ENCODE assay signal across 8 mouse cellular contexts in the genomic region with DNA sequence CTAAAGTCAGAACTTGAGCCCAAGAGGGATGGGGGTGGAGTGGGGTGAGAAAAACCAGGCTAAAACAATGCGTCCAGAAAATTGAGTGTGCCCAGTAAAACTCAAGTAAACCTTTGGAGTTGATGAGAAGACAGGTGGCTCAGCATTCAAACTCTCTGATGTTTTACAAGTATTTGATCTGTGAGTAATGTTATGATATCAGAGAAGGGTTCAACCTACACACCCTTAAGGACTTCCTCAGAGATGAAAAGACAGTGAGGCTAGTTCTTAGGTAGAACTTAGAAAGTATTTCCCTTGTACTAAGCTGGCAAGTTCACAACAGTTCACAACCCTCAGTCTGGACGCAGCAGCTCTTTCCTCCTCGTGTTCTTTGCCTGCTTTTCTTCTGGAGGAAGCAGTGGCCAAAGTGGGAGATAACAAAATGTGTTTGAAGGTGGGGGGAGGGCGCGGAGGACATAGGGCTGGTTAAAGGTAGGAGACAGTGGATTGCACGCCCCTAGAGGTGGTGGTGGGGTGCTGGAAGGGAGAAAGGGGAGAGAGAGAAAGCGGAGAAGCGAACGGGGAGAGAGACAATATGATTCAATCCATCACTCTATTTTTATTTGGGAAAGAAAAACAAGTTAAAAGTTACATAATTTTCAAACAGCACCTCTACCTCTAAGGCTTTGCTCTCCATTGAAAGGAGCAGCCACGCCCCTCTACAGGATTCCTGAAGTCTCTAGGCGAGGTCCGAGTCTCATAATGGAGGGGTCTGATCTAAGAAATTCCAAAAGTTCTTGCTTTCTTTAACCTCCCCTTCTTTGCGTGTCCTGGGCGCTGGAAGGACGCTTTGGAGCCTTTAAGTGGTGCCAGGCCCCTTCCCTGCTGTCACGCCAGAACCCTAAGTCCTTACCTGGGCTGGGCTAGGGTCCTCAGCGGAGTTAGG. TPM values are rescaled to one million over a fixed set of nuclear protein-coding genes. Genes with fewer than 3 reads are reported as not detected.
A peak's percentile ranks its signal among the peaks of the same experiment; 100 is the strongest.
DNase-seq lines count a peak whose midpoint lies in the region; ATAC-seq lines count a peak whose summit lies in the region.

No protein-coding gene starts in this region.

- 10% methylated on average over 17 of the region's 17 CpGs for WGBS in heart, embryonic 16.5 days
- 13% methylated on average over 17 of the region's 17 CpGs for WGBS in hindbrain, embryonic 13.5 days
- WGBS in midbrain, embryonic 11.5 days = 14% methylated on average over 17 of the region's 17 CpGs

- peak overlapping the region; percentile 45 for H3K4me3 ChIP-seq in heart, embryonic 16.5 days (ENCODE audit: low read length)
- H3K4me3 ChIP-seq in hindbrain, embryonic 13.5 days = peak overlapping the region; percentile 32
- H3K4me3 ChIP-seq in midbrain, embryonic 11.5 days (ENCODE audit: low read depth, low read length) = peak overlapping the region; percentile 14; the same call in 1 of the 2 replicates

- H3K4me1 ChIP-seq in heart, embryonic 16.5 days (ENCODE audit: control insufficient read depth, insufficient read depth, low read length) = peaks cover 11% of the 10 kb centered on the region; the same call in 1 of the 2 replicates
- H3K4me1 ChIP-seq in hindbrain, embryonic 13.5 days (replicated peaks) = peaks cover 7% of the 10 kb centered on the region
- peaks cover 2% of the 10 kb centered on the region; the same call in 1 of the 2 replicates for H3K4me1 ChIP-seq in midbrain, embryonic 11.5 days (ENCODE audit: control insufficient read depth, insufficient read depth, low read length)

- no peak overlapping the region for H3K27ac ChIP-seq in heart, embryonic 16.5 days (ENCODE audit: low read length)
- no peak overlapping the region for H3K27ac ChIP-seq in hindbrain, embryonic 13.5 days
- H3K27ac ChIP-seq in midbrain, embryonic 11.5 days (ENCODE audit: low read depth, low read length) = no peak overlapping the region

- no peaks in the 10 kb centered on the region for H3K36me3 ChIP-seq in heart, embryonic 16.5 days (ENCODE audit: control insufficient read depth, insufficient read depth)
- H3K36me3 ChIP-seq in hindbrain, embryonic 13.5 days = no peaks in the 10 kb centered on the region
- no peaks in the 10 kb centered on the region for H3K36me3 ChIP-seq in midbrain, embryonic 11.5 days (ENCODE audit: control insufficient read depth, insufficient read depth, low read length)

- ATAC-seq in heart, embryonic 16.5 days (replicated peaks; ENCODE audit: extremely low read depth, insufficient read depth, low FRiP score) = no peak
- ATAC-seq in hindbrain, embryonic 13.5 days (ENCODE audit: low FRiP score) = no peak
- no peak for ATAC-seq in midbrain, embryonic 11.5 days (ENCODE audit: low FRiP score)
- ATAC-seq in monocyte, adult 5-6 weeks (replicated peaks; ENCODE audit: insufficient number of reproducible peaks, low FRiP score, low TSS enrichment, poor library complexity, severe bottlenecking) = no peak

- peak overlapping the region; percentile 84 for H3K4me2 ChIP-seq in heart, embryonic 16.5 days (ENCODE audit: low read depth, low read length)
- H3K4me2 ChIP-seq in hindbrain, embryonic 13.5 days = peak overlapping the region; percentile 54
- peak overlapping the region; percentile 40 for H3K4me2 ChIP-seq in midbrain, embryonic 11.5 days

- H3K27me3 ChIP-seq in heart, embryonic 16.5 days (ENCODE audit: control insufficient read depth, insufficient read depth, low read length) = no peaks in the 10 kb centered on the region; the same call in 1 of the 2 replicates
- peaks cover 22% of the 10 kb centered on the region for H3K27me3 ChIP-seq in hindbrain, embryonic 13.5 days
- peaks cover 8% of the 10 kb centered on the region; the same call in 1 of the 2 replicates for H3K27me3 ChIP-seq in midbrain, embryonic 11.5 days (ENCODE audit: control insufficient read depth, insufficient read depth, low read length)

- DNase-seq in heart, adult 8-10 months (ENCODE audit: low spot score) = no peak
- DNase-seq in R1 (ENCODE audit: low read depth, low spot score) = peak; percentile 59
- DNase-seq in midbrain, embryonic 11.5 days (ENCODE audit: low spot score, missing footprints) = peak; percentile 82
- DNase-seq in gastrocnemius, postnatal 25 days = no peak
- DNase-seq in adrenal gland, adult (ENCODE audit: inconsistent age in 2 of 2, low spot score in 1 of 2) = no peak

- H3K9ac ChIP-seq in heart, embryonic 16.5 days (ENCODE audit: low read length) = peak overlapping the region; percentile 54; the same call in 1 of the 2 replicates
- no peak overlapping the region for H3K9ac ChIP-seq in hindbrain, embryonic 13.5 days
- no peak overlapping the region for H3K9ac ChIP-seq in midbrain, embryonic 11.5 days (ENCODE audit: low read length)

- no peaks in the 10 kb centered on the region for H3K9me3 ChIP-seq in heart, embryonic 16.5 days (replicated peaks; ENCODE audit: control insufficient read depth, low read length)
- no peaks in the 10 kb centered on the region for H3K9me3 ChIP-seq in hindbrain, embryonic 13.5 days
- no peaks in the 10 kb centered on the region for H3K9me3 ChIP-seq in midbrain, embryonic 11.5 days (ENCODE audit: control insufficient read depth, low read length)

RNA-seq across cellular contexts. Expression of a gene that starts 0.6 kb away (rescaled TPM):
- polyA plus RNA-seq in heart, embryonic 16.5 days (2015; fragmentation: Nextera tagmentation; extraction: Ambion mirVana) = 0.09 and 0.11 TPM in 2 replicates
- not detected for total RNA-seq in heart, adult 8-10 months (2022)
- not detected in 2 replicates for polyA plus RNA-seq in hindbrain, embryonic 13.5 days (2015; fragmentation: Nextera tagmentation; extraction: Ambion mirVana)
- 0.08 TPM in 1 of 2 replicates, not detected in the other for polyA plus RNA-seq in midbrain, embryonic 11.5 days (2014; fragmentation: Nextera tagmentation; extraction: Ambion mirVana)
- total RNA-seq in gastrocnemius, postnatal 25 days (2021) = not detected
- not detected in 3 replicates for total RNA-seq in monocyte, adult 5-6 weeks (2017)

RNA-seq across cellular contexts. Expression of a gene that starts 40.2 kb away (rescaled TPM):
- not detected in 2 replicates for polyA plus RNA-seq in heart, embryonic 16.5 days (2015; fragmentation: Nextera tagmentation; extraction: Ambion mirVana)
- total RNA-seq in heart, adult 8-10 months (2022) = not detected
- polyA plus RNA-seq in hindbrain, embryonic 13.5 days (2015; fragmentation: Nextera tagmentation; extraction: Ambion mirVana) = 0.36 and 0.60 TPM in 2 replicates
- polyA plus RNA-seq in midbrain, embryonic 11.5 days (2014; fragmentation: Nextera tagmentation; extraction: Ambion mirVana) = 0.18 and 0.32 TPM in 2 replicates
- total RNA-seq in gastrocnemius, postnatal 25 days (2021) = not detected
- total RNA-seq in monocyte, adult 5-6 weeks (2017) = not detected in 3 replicates

RNA-seq across cellular contexts. Expression of a gene that starts 43.1 kb away (rescaled TPM):
- polyA plus RNA-seq in heart, embryonic 16.5 days (2015; fragmentation: Nextera tagmentation; extraction: Ambion mirVana) = 0.27 and 0.53 TPM in 2 replicates
- total RNA-seq in heart, adult 8-10 months (2022) = under 1 TPM in 1 of 4 experiments, not detected in 3; 0.14 TPM
- not detected in 2 replicates for polyA plus RNA-seq in hindbrain, embryonic 13.5 days (2015; fragmentation: Nextera tagmentation; extraction: Ambion mirVana)
- polyA plus RNA-seq in midbrain, embryonic 11.5 days (2014; fragmentation: Nextera tagmentation; extraction: Ambion mirVana) = 0.14 TPM in 1 of 2 replicates, not detected in the other
- under 1 TPM in 1 of 2 experiments, not detected in 1; 0.19 TPM for total RNA-seq in gastrocnemius, postnatal 25 days (2021)
- 0.58 TPM in 1 of 3 replicates, not detected in the others for total RNA-seq in monocyte, adult 5-6 weeks (2017)

Comparison
In these comparisons a context has a peak if more than half of its experiments do, and no peak if none do; other contexts are left out.
1. DNase-seq: peak in R1 (single experiment) and midbrain, embryonic 11.5 days (single experiment); none in heart, adult 8-10 months (single experiment), gastrocnemius, postnatal 25 days (single experiment) and adrenal gland, adult (0 of 2).
2. Peak in every context shown above with its lines, with median percentiles within 50 percentile points of each other: H3K4me2 ChIP-seq and H3K4me3 ChIP-seq.